Mouse (Mus musculus): ENCODE results near the gene Pan2. TPM values are rescaled to one million over a fixed set of nuclear protein-coding genes. Genes with fewer than 3 reads are reported as not detected.

The Pan2 gene
- total RNA-seq, 2 experiments from 2014 or later, result 19.9 to 22.4 TPM

DNA sequence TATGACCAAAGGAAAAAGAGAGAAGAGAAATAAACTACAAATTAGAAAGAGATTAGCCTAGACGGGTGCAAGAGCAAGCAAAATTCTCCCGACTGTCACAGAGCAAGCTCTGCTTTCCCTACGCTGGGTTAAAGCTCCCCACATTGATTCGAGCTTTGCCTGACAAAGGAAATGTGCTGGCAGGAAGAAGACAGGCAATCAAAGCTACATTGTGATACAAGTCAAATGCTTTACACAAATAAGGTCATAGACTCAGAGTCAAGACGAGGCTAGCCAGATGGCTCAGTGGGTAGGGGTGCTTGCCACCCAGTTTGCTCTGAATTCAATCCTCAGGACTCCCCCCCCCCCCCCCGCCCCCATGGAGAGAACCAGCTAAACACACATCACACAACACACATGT lies 66.9 kb downstream of the Pan2 start:
- intact Hi-C loops (cut with DNase I), result no loop called here
- DNase-seq, result no peak

DNA sequence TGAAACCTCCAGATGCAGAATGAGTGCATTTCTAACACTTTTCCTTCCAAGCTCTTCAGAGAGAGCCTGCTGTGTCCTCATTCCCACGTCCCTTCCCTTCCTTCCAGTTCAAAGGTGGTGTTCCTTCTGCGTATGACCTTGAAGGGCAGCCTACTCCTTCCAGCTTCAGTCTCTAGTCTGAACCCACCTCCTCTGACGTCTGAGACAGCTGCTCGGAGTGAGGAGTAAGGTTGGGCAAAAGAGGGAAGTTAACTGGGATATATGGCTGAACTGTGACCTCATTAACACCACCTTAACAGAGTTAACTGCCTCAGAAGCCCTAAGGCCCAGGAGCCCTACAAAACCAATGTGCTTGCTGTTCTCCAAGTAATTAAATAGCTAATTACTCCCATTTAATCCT lies 67.5 kb downstream of the Pan2 start:
- intact Hi-C loops (cut with DNase I), result no loop called here
- DNase-seq, result no peak

Other genes starting within 250 kb of the Pan2 start
- 100 to 1,000 TPM; 179 to 184 TPM for gene Ptges3, start 244.4 kb upstream of the Pan2 start, total RNA-seq (2021)
- 1,000 to 10,000 TPM; 1,302 to 1,309 TPM for gene Atp5b, start 220.1 kb upstream of the Pan2 start, total RNA-seq (2021)
- 10 to 100 TPM; 34.5 to 36.2 TPM for gene Baz2a, start 211.8 kb upstream of the Pan2 start, total RNA-seq (2021)
- 10 to 100 TPM; 12.7 to 13.0 TPM for gene Rbms2, start 123.0 kb upstream of the Pan2 start, total RNA-seq (2021)
- gene Gls2, start 108.9 kb upstream of the Pan2 start, total RNA-seq (2021), result 1 to 10 TPM; 5.9 to 7.9 TPM
- 10 to 100 TPM; 14.5 to 16.3 TPM for gene Spryd4, start 91.5 kb upstream of the Pan2 start, total RNA-seq (2021)
- not detected for gene Mip, start 77.5 kb upstream of the Pan2 start, total RNA-seq (2021)
- 10 to 100 TPM; 11.1 to 14.7 TPM for gene Timeless, start 71.3 kb upstream of the Pan2 start, total RNA-seq (2021)
- not detected for gene Apon, start 49.2 kb upstream of the Pan2 start, total RNA-seq (2021)
- not detected for gene Apof, start 34.7 kb upstream of the Pan2 start, total RNA-seq (2021)
- 10 to 100 TPM; 32.1 to 38.1 TPM for gene Stat2, start 32.8 kb upstream of the Pan2 start, total RNA-seq (2021)
- gene Il23a, start 4.6 kb upstream of the Pan2 start, total RNA-seq (2021), result not detected
- 10 to 100 TPM; 81.0 to 86.0 TPM for gene Cnpy2, start 19.1 kb downstream of the Pan2 start, total RNA-seq (2021)
- 100 to 1,000 TPM; 236 to 250 TPM for gene Cs, start 34.4 kb downstream of the Pan2 start, total RNA-seq (2021)
- gene Coq10a, start 65.7 kb downstream of the Pan2 start, total RNA-seq (2021), result 10 to 100 TPM; 57.7 to 58.1 TPM
- gene Ankrd52, start 73.8 kb downstream of the Pan2 start, total RNA-seq (2021), result 10 to 100 TPM; 84.9 to 85.5 TPM
- gene Slc39a5, start 97.9 kb downstream of the Pan2 start, total RNA-seq (2021), result under 1 TPM; 0.40 to 0.42 TPM
- 10 to 100 TPM; 95.1 to 99.1 TPM for gene Nabp2, start 108.2 kb downstream of the Pan2 start, total RNA-seq (2021)
- gene Rnf41, start 108.3 kb downstream of the Pan2 start, total RNA-seq (2021), result 10 to 100 TPM; 92.0 to 94.7 TPM
- 100 to 1,000 TPM; 295 to 311 TPM for gene Smarcc2, start 155.9 kb downstream of the Pan2 start, total RNA-seq (2021)
- gene Myl6, start 190.8 kb downstream of the Pan2 start, total RNA-seq (2021), result 100 to 1,000 TPM; 499 to 509 TPM
- gene Myl6b, start 195.3 kb downstream of the Pan2 start, total RNA-seq (2021), result 10 to 100 TPM; 61.7 to 65.2 TPM
- gene Esyt1, start 222.5 kb downstream of the Pan2 start, total RNA-seq (2021), result 10 to 100 TPM; 13.7 to 16.3 TPM
- 10 to 100 TPM; 14.0 to 15.2 TPM for gene Zc3h10, start 244.4 kb downstream of the Pan2 start, total RNA-seq (2021)
- gene Rpl41, start 246.0 kb downstream of the Pan2 start, total RNA-seq (2021), result 1,000 to 10,000 TPM; 2,825 to 2,926 TPM